Mouse (Mus musculus): ENCODE measurements at regions not wholly inside any gene's neighbourhood (a gene's known extent, or its start where the extent isn't known, plus 50 kb on each side); places are given as distances from the start of the nearest gene placed in this dataset.

- TF ChIP-seq CTCF (IDR thresholded peaks at IDR 0.05; ENCODE audit: extremely low read depth, insufficient read depth, insufficient read length, insufficient replicate concordance) (no peak), POLR2A (IDR thresholded peaks at IDR 0.05; ENCODE audit: low read depth, low read length) (no peak)
Observed at GRCm38 (mm10) chr10:17382990-17383389, 340.0 kb upstream of the Cited2 start.

Measured in spleen, adult 2 months (tissue).